Mouse (Mus musculus) thymus, postnatal 4 days (tissue): ENCODE results near the gene Nsdhl.

ENCODE experiments used
- DNase-seq: peaks from one replicate; pipeline ENCODE4 v3.0.0; 2021

Nsdhl gene

DNA sequence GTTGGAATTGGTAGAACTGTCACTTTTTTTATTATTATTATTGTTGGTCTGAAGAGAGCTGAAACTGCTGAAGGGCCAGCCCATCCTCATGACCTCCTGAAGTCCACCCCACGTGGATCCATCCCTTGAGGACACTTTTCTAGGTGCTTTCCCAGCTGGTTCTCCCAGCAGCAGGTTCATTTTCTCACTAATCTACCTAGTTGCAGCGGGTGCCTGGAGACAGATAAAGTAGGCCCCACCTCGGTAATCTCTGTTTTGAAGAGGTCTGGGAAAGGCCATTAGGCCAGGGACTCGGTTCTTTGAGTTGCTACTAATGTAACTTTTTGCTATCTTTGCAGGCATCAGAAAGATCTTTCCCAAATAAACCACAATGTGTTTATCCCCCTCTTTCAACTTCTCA is 87.3 kb downstream of the Nsdhl start:
- DNase-seq, result no peak

DNA sequence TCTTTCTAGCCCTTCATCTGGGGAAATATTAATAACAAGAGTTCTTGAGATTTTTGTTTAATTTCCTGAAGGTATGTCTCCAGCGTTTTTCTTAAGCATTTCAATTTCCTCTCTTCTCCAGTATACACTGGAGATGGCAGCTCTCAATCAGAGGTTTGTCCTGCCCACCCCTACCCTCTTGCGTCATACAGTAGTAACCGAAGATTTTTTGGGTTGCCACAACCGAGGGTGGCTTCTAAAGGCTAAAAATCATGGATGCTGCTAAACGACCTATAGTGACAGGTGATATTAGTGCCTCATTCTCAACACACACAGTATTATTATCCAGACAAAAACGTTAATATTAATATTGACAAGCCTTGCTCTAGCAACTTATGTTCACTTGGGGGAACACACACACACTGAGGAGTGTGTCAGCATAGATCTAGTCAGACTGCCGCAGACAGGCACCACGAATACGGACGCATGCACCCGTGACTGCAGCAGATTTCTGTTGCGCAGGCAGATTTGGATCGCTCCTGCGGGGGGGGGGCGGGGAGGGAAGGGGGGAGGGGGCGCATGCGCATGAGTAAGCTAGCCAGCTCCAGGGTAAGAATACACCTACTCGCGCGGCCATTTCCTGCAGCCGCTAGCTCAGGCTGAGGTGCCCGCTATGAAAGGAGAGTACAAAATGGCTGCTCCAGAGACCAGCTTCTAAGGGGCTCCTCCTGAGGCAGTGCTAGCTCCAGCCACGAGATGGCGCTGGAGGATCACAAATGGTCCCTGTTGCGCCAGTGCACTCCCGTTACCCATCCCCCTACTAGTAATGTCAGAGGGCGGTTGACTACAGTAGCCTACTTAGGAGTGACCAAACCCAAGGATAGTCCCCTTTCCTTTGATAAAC is 89.5 kb downstream of the Nsdhl start:
- peak; percentile 92 for DNase-seq
